Mouse (Mus musculus): Measurements from ENCODE around the gene Gm826. TPM values are rescaled to one million over a fixed set of nuclear protein-coding genes. Genes with fewer than 3 reads are reported as not detected.

The Gm826 gene
- under 1 TPM in 1 of 2 experiments, not detected in 1; 0.47 TPM for polyA plus RNA-seq (2017; shearing (Covaris generic))

GRCm38 (mm10) chr2:160334111-160334661 is at the start of gene Gm826:
Gm826 (minus strand) TSS chr2:160334162.

GRCm38 (mm10) chr2:160366980-160367338 is 33.0 kb upstream of the Gm826 start, which contains the start of gene Mafb:
Mafb (minus strand) TSS chr2:160367065.

Other genes starting within 250 kb of the Gm826 start
- 1 to 10 TPM; 1.7 to 4.7 TPM for gene Mafb, start 32.9 kb upstream of the Gm826 start, polyA plus RNA-seq (2017; shearing (Covaris generic))